Mouse (Mus musculus) forebrain, embryonic 11.5 days (tissue): ENCODE measurements around the gene Lsm7. TPM values are rescaled to one million over a fixed set of nuclear protein-coding genes. Genes with fewer than 3 reads are reported as not detected.

Experiments used
- ATAC-seq: fragments of 200-750 bp; cut with Nextera tagmentation; replicated peaks from 2 replicates; pipeline ENCODE4 v1.8.0; 2017; ENCODE audit warnings: moderate TSS enrichment; ENCODE audit not compliant: low FRiP score
- DNase-seq: peaks from one replicate; pipeline ENCODE4 v3.0.0-alpha.2; 2017; ENCODE audit warnings: low spot score
- H3K27ac ChIP-seq: fragments of 300-500 bp; sonication (generic); 2 replicates; pipeline ENCODE4 v1.5.1; 2014; ENCODE audit warnings: low read depth, low read length
- H3K27me3 ChIP-seq: fragments of 300-500 bp; sonication (generic); 2 replicates; pipeline ENCODE4 v1.6.1; 2014; ENCODE audit warnings: mild to moderate bottlenecking, low read length, mixed read lengths; ENCODE audit not compliant: control insufficient read depth, insufficient read depth
- H3K36me3 ChIP-seq: fragments of 300-500 bp; sonication (generic); 2 replicates; pipeline ENCODE4 v1.6.1; 2014; ENCODE audit warnings: mild to moderate bottlenecking, low read length, moderate library complexity, mixed read lengths; ENCODE audit not compliant: control insufficient read depth, insufficient read depth
- H3K4me1 ChIP-seq: fragments of 300-500 bp; sonication (generic); replicated peaks from 2 replicates; pipeline ENCODE4 v1.6.1; 2014; ENCODE audit warnings: low read length, mixed read lengths; ENCODE audit not compliant: control insufficient read depth, insufficient read depth
- H3K4me2 ChIP-seq: fragments of 300-500 bp; sonication (generic); 2 replicates; pipeline ENCODE4 v1.6.1; 2014; ENCODE audit warnings: low read depth, mild to moderate bottlenecking, low read length, moderate library complexity, mixed read lengths; ENCODE audit not compliant: severe bottlenecking
- H3K4me3 ChIP-seq: fragments of 300-500 bp; sonication (generic); 2 replicates; pipeline ENCODE4 v1.5.1; 2014; ENCODE audit warnings: low read depth, low read length
- H3K9ac ChIP-seq: fragments of 300-500 bp; sonication (generic); 2 replicates; pipeline ENCODE4 v1.6.1; 2014; ENCODE audit warnings: low read length
- H3K9me3 ChIP-seq: fragments of 300-500 bp; sonication (generic); 2 replicates; pipeline ENCODE4 v1.6.1; 2016; ENCODE audit warnings: low read length, mixed read lengths; ENCODE audit not compliant: control insufficient read depth
- WGBS: fragments of 180-500 bp; shearing (Covaris S2); extraction: QIAGEN DNeasy Blood & Tissue Kit; methylation state at CpG from one replicate; pipeline ENCODE4 v1.1.7; 2014; 5-methylcytosine and 5-hydroxymethylcytosine counted together
- polyA plus RNA-seq: library from polyadenylated mRNA; unstranded; fragments of >200 nt; fragmentation: Nextera tagmentation; extraction: Ambion mirVana; gene quantifications from 2 replicates; pipeline ENCODE4 v1.2.1, GENCODE M21; 2014

Gene Lsm7
- polyA plus RNA-seq: 308 and 322 TPM in 2 replicates

GRCm38 (mm10) chr10:80854913-80855748, at the start of gene Lsm7, which contains the start of gene Sppl2b:
Gene Lsm7, minus strand, starts transcription at chr10:80855209.
Gene Sppl2b, plus strand, starts transcription at chr10:80855275.
- Histone ChIP-seq H3K4me3 (peak within 1 kb of the TSS; percentile 91), H3K9me3 (no peaks in the 10 kb centered on the region), H3K36me3 (no peaks in the 10 kb centered on the region), H3K27me3 (no peaks in the 10 kb centered on the region), H3K9ac (peak within 1 kb of the TSS; percentile 85), H3K4me2 (peak within 1 kb of the TSS; percentile 99), H3K27ac (no peak within 1 kb of the TSS), H3K4me1 (peaks cover 23% of the 10 kb centered on the region; the same call in 1 of the 2 replicates)
- peak; percentile 86 for ATAC-seq
- under 1% methylated on average over 81 of the region's 81 CpGs for whole genome bisulfite sequencing
- DNase-seq: peak; percentile 98

- ATAC-seq (no peak), DNase-seq (peak; percentile 51)
- no peak overlapping the region for H3K4me3 ChIP-seq
- H3K9ac ChIP-seq: no peak overlapping the region
- no peaks in the 10 kb centered on the region for H3K27me3 ChIP-seq
- H3K27ac ChIP-seq: no peak overlapping the region
- 94% methylated on average over 11 of the region's 11 CpGs for WGBS
- H3K9me3 ChIP-seq: no peaks in the 10 kb centered on the region
- peaks cover 2% of the 10 kb centered on the region for H3K4me1 ChIP-seq
- peaks cover 12% of the 10 kb centered on the region for H3K36me3 ChIP-seq
- H3K4me2 ChIP-seq: no peak overlapping the region
Measured at GRCm38 (mm10) chr10:80904709-80905108, 49.7 kb upstream of the Lsm7 start.

GRCm38 (mm10) chr10:80904004-80904693, 49.1 kb upstream of the Lsm7 start:
- ATAC-seq: no peak
- no peak overlapping the region for H3K4me3 ChIP-seq
- peak; percentile 48 for DNase-seq
- WGBS: 89% methylated on average over 28 of the region's 28 CpGs
- H3K9ac ChIP-seq: no peak overlapping the region
- H3K9me3 ChIP-seq: no peaks in the 10 kb centered on the region
- H3K4me2 ChIP-seq: no peak overlapping the region
- H3K4me1 ChIP-seq: peaks cover 8% of the 10 kb centered on the region
- H3K36me3 ChIP-seq: peaks cover 12% of the 10 kb centered on the region
- no peak overlapping the region for H3K27ac ChIP-seq
- H3K27me3 ChIP-seq: no peaks in the 10 kb centered on the region

- no peak overlapping the region for H3K27ac ChIP-seq
- peaks cover 12% of the 10 kb centered on the region for H3K36me3 ChIP-seq
- ATAC-seq (no peak), DNase-seq (no peak)
- no peaks in the 10 kb centered on the region for H3K9me3 ChIP-seq
- no peak overlapping the region for H3K9ac ChIP-seq
- H3K27me3 ChIP-seq: no peaks in the 10 kb centered on the region
- H3K4me2 ChIP-seq: no peak overlapping the region
- 93% methylated on average over 10 of the region's 10 CpGs for WGBS
- peaks cover 8% of the 10 kb centered on the region for H3K4me1 ChIP-seq
- no peak overlapping the region for H3K4me3 ChIP-seq
Measured at GRCm38 (mm10) chr10:80903282-80903681, 48.3 kb upstream of the Lsm7 start.

- H3K36me3 ChIP-seq: peaks cover 5% of the 10 kb centered on the region; the same call in 1 of the 2 replicates
- no peak for DNase-seq
- H3K27ac ChIP-seq: no peak overlapping the region
- 94% methylated on average over 9 of the region's 9 CpGs for WGBS
- H3K9me3 ChIP-seq: no peaks in the 10 kb centered on the region
- no peak overlapping the region for H3K4me3 ChIP-seq
- no peak for ATAC-seq
- H3K27me3 ChIP-seq: no peaks in the 10 kb centered on the region
- H3K4me2 ChIP-seq: no peak overlapping the region
- H3K4me1 ChIP-seq: peaks cover 8% of the 10 kb centered on the region
- no peak overlapping the region for H3K9ac ChIP-seq
Measured at GRCm38 (mm10) chr10:80902273-80902940, 47.4 kb upstream of the Lsm7 start.

- peaks cover 5% of the 10 kb centered on the region; the same call in 1 of the 2 replicates for H3K36me3 ChIP-seq
- ATAC-seq (no peak), DNase-seq (peak; percentile 56)
- H3K9ac ChIP-seq: peak overlapping the region; percentile 13; the same call in 1 of the 2 replicates
- no peaks in the 10 kb centered on the region for H3K9me3 ChIP-seq
- H3K27me3 ChIP-seq: no peaks in the 10 kb centered on the region
- 0 out of 2 replicates have a peak overlapping the region, but pooled peaks have one; percentile 5 for H3K4me3 ChIP-seq
- peaks cover 8% of the 10 kb centered on the region for H3K4me1 ChIP-seq
- WGBS: 88% methylated on average over 19 of the region's 19 CpGs
- peak overlapping the region; percentile 40; the same call in 1 of the 2 replicates for H3K4me2 ChIP-seq
- no peak overlapping the region for H3K27ac ChIP-seq
Measured at GRCm38 (mm10) chr10:80901409-80902272, 46.6 kb upstream of the Lsm7 start.

GRCm38 (mm10) chr10:80900318-80901247, 45.6 kb upstream of the Lsm7 start, which contains the start of gene Timm13:
Gene Timm13, minus strand, starts transcription at chr10:80900969.
- no peak within 1 kb of the TSS; the same call in 1 of the 2 replicates for H3K27ac ChIP-seq
- under 1% methylated on average over 72 of the region's 72 CpGs for WGBS
- peak within 1 kb of the TSS; percentile 95 for H3K4me2 ChIP-seq
- no peaks in the 10 kb centered on the region for H3K9me3 ChIP-seq
- ATAC-seq: peak; percentile 94
- H3K4me1 ChIP-seq: peaks cover 8% of the 10 kb centered on the region
- H3K27me3 ChIP-seq: no peaks in the 10 kb centered on the region
- peaks cover 2% of the 10 kb centered on the region; the same call in 1 of the 2 replicates for H3K36me3 ChIP-seq
- H3K9ac ChIP-seq: peak within 1 kb of the TSS; percentile 78
- peak within 1 kb of the TSS; percentile 84 for H3K4me3 ChIP-seq
- DNase-seq: peak; percentile 99
